Mouse (Mus musculus): ENCODE data around the gene Cdc25a.
A peak's percentile ranks its signal among the peaks of the same experiment; 100 is the strongest.

The Cdc25a gene

DNA sequence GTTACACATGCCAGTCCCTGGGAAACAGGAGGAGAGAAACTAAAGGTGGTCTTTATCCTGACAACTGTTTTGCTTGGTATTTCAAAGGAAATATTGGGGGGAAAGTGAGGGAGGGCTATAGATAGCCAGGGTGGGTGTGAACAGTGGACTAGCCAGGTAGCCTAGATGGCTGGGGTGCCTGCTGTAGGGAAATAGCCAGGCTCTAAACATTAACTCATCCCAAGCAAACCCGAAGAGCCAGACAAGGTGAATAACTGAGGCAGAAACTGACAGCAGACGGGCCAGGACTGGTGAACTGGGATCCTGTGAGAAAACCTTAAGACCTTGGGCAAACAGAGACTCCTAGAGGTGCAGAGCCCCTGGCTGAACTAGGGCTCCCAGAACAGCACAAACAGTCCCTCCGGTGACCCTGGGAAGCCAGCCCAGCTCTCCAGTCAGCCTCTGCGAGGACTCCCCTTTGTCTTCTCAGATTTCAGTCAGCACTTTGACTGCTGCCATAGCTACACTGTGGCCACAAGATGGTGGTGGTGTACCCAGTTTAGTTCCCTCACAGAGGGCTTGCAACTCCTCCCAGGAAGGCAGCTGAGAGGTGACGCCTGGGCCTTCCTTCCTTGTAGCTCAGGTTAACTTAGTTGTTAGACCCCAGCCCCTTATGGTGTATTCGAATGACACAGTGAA, 19.2 kb downstream of the Cdc25a start:
- peak; percentile 41 for DNase-seq

DNA sequence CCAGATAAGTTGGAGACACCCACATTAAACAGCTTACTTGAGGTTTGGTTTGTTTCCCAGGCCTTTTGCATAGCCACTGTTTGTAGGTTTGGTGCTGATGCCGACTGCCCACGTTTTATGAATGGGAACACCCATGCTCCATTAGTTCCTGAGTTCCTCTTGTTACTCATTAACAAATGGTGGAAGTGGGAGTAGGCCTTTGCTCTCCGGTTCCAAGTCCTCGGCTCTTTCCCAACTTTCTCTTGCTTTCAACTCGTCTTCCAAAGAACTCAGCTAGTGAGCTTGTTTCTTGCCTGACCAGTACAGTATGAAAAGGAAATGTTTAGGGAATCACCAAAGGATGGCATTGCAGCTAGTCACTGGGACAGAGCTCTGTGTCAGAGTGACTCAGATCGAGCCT, 20.2 kb downstream of the Cdc25a start:
- no peak for DNase-seq

DNA sequence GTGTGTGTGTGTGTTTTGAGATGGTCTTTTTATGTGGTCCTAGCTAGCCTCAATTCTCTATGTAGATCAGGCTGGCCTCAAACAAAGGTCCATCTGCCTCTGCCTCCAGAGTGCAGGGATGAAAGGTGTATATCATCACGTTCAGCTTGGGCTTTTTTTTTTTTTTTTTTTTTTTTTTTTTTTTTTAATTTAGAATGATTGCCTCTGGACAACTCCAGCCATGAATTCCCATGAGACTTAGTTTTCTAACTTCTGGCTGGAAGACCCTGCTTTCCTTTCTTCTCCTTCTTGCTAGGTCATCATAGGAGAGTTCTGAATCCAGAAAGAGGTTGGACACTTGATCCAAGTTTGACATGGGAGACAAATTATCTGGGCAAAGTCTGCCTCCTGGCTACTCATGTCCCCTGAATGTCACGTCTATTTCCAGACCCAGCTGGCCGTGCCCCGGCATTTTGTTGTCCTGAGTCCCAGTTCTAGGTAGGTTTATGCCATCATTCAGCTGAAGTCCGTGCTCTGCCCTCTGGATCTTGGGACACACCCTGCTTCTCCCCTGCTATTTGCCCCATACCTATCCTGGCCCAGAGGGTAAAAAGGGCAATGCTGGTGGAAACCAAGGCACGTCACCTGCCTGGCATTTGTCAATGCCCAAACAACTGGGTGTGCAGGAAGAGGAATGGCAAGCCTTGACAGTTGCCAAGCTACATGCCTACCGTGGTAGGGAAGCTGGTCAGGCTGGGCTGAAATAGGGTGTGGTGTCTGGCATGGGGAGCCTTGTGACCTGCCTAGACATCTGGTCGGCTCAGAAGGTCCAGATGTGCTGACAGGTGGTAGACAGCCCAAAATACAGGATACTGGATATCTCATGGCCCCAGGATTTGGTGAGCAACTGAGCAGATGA, 21.1 kb downstream of the Cdc25a start:
- DNase-seq = no peak

DNA sequence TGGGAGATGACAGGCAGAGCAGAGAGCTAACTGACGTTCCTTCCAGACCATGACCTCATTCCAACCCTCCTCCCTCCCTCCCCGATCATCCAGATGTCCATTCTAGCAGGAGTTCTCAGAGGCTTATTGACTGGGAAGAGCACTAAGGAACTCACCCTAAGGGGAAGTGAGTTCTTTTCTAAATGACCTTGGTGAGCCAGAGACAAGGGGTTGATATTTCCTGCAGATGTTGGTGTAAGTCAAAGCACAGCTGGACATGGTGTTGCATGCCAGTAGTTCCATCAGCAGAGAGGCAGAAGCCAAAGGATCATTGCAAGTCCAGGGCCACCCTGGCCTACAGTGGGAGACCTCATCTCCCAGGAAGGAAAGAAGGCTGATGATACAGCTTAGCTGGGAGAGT, 22.6 kb downstream of the Cdc25a start:
- no peak for DNase-seq

DNA sequence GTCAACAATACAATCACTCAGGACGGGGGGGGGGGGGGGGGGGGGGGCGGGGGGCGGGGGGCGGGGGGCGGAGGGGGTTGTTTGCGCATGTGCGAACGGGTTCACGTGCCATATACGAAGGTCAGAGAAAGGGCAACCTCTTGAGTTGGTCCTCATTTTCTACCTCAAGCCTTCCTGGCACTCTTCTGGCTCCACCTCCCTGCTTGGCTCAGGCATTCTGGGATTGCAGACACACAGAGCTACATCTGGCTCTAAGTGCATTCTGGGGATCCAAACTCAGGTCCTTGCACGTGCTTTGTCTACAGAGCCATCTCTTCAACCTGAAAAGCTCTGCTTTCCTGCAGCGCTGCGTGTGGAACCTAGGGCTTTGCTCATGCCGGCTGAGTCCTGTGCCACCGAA, 24.0 kb downstream of the Cdc25a start:
- DNase-seq = no peak

DNA sequence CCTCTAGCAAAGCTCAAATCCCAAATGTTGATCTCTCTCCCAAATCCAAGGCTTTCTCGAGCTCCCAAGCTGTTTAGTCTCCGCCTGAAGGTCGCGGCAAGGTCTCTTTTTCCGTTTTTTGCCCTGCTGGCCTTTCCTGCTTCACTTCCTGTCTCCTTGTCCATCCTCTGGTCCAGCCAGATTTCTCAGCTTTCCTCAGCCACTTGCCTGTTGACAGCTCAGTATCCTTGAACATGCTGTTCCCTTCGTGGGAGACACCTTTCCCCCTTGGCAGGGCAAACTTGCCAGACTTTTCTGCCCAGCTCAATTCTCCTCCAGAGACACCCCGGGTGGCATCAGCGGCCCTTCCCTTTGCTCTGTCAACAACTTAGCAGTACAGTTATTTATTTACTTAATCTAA, 24.4 kb downstream of the Cdc25a start:
- DNase-seq = no peak

DNA sequence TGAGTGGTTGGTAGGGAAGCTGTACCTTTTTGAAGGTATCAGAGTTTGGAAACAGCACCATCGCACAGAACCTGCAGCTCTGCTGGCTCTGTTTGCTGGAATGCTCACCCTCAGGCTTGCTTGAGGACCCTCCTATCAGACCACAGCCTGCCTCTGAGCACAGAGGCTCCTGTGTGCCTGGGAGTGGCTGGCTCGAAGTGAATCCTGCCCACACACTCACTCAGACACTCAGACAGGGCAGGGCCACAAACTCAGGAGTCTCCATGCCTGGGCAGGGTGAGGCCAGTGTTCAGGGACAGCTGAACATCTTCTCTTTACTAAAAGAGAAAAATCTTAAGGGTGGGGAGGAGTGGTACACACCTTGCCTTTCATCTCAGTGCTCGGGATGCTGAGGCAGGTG, 25.2 kb downstream of the Cdc25a start:
- no peak for DNase-seq

DNA sequence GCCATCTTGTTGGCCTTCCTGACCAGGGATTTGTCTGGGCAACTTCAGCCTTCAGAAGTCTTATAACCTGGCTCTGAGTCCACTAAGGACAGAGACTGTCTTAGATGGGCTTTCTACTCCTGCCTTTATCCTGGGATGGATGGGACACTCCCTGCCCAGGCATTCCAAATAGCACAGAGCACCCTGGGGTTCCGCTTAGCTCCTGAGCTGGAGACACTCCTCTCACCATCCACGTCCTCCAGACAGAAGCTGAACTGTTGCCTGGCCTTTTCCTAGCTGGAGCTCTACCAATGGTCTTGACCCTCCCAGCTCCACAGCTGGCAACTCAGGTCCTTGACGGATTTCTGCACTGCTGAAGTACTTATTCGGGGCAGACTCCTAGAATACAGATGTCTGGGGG, 26.9 kb downstream of the Cdc25a start:
- DNase-seq = no peak

DNA sequence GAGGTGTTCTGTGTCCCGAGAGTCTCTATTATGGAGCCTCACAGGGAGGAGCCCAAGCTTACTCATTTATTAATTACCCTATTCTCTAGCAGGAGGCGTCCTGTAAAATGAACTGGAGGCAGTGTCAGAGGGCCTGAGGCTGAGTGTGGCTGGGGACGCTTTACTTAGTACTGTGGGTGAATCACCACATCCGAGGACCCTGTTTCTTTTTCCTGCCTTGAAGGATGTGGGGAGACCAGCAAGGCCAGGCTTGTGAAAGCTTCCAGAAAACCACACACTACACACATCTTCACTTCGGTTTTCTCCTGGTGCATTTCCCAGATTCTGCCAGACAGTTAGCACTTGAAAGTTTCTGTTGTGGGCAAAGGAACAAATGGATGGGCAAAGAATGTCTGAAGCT, 27.4 kb downstream of the Cdc25a start:
- DNase-seq = no peak

DNA sequence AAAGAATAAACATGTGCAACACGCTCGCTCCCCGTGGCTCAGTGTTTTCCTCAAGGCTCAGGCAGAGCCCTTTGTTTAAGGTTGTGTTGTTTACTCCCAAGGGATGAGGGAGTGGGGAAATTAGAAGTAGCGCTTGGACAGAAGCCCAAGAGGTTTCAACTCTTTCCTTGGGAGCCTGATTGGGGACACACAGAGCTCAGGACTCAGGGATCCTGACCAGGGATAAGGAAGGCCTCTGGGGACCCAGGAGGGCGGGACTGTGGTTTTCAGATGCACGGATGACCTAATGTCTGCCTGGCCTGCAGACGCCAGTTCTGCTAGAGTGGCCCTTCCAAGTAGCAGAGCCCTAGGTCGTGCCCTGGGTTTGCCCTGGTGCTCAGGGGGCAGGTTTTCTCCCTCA, 31.9 kb downstream of the Cdc25a start:
- no peak for DNase-seq

DNA sequence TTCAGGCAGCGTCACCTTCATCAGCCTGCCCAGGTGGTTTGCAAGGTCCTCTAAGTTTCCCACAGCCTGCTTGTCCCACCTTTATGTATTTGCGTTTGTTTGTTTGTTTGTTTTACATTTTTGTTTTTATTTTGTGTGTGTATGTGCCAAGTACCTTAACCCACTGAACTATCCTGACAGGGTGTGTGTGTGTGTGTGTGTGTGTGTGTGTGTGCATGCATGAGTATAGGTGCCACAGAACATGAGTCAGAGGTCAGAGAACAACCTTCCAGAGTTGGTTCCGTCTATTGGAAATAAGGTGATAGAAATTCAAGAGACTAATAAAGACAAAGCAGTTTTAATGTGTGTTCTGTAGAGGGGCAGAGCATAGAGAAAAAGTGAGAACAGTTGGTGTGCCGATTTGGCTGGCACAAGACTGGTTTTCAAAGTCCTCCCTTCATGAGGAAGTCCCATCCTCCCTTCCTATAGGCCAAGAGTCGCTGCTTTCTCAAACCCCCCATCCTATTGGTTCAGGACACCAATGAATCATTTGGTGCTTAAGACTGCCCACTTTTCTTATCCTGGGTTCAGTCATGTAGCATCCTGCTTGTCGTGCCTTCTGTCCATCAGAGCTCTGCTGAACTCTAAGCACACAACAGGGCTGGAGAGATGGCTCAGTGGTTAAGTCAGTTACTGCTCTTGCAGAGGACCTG, 32.5 kb downstream of the Cdc25a start:
- DNase-seq = no peak

DNA sequence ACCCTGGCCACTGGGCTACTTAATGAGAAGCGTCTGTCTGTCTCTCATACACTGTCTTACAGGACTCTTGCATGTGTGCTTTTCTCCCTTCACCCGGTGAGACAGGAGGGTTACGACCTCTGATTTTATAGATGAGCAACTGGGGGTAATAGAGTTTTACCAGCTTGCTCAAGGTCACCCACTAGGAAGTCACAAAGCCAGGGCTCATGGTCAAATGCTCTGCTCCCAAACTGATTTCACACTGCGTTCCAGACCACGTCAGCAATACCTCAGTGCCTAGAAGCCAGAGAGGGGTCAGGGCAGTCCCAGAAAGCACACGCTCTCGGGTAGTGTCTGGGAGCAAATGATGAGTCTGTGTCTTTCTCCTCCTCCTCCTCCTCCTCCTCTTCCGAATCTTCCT, 33.7 kb downstream of the Cdc25a start:
- DNase-seq = no peak

DNA sequence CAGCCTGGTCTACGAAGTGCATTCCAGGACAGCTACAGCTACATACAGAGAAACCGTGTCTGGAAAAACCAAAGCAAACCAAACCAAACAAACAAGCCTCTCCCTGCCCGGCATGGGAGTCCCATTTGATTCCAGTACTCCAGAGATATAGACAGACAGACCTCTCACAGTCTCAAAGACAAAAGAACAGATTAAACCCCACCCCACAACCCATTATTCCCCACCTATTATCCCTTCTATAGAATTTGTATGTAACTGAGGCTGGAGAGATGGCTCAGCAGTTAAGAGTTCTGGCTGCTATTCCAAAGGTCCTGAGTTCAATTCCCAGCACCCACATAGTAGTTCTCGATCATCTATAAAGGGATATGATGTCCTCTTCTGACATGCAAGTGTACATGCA, 34.5 kb downstream of the Cdc25a start:
- DNase-seq = no peak

DNA sequence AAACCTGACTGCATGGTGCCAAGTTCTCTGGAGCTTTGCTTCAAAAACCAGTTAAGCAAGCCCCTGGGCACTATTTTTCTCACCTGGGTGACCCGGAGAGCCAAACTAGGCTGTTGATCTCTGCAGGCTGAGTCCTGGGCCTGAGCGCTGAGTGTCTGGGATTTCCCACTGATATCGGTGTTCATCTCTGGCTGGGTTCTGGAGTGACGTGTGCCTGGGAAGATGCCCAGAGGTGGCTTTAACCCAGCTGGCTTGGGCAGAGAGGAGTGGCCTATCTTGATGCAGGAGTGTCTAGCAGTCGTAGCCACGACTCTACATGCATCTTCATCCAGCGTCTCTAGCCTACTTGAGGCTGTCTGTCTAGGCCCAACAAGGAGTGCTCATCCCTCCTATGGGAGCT, 36.4 kb downstream of the Cdc25a start:
- no peak for DNase-seq

DNA sequence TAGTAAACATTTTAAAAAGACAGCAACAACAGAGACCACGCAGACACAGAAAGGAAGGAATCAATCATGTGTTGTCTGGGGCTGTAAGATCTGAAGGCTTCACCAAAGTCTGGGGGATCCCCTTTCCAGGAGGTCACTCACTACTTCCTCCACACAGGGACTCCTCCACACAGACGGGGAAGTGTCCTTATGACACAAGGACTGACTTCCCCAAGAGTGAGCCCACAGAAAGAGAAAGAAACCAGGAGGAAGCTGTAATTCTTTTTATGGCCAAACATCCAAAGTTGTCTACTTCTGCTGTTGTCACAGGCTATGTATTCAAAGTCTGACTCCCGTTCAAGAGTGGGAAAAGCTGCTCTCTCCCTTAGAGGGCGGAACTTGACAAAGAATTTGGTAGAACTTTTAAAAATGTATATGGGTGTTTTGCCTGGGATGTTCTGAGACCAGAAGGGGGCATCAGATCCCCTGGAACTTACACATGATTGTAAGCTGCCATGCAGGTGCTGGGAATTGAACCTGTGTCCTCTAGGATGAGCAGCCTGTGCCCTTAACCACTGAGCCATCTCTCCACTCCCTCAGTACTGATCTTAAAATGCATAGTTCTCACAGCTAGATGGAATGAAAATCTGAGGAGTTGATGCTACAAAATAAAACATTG, 39.0 kb downstream of the Cdc25a start:
- DNase-seq = no peak

DNA sequence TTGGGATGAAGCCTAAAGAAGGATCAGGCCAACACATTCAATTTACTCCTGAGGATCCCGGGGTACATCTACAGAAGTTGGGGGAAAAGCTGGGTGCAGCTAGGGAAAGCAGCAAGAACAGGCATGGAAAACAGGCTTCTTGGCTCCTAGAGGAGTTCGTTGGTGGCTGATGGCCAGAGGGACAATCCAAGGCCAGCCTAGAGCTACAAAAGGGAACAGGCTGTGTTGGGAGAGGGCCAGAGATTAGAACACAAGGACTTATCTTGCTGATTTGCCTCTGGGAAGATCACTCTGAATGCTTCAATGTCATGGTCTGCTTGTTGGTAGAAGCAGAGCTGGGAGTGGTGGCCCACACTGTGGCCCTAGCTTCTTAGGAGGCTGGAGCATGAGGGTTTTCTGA, 42.6 kb downstream of the Cdc25a start:
- DNase-seq = no peak

DNA sequence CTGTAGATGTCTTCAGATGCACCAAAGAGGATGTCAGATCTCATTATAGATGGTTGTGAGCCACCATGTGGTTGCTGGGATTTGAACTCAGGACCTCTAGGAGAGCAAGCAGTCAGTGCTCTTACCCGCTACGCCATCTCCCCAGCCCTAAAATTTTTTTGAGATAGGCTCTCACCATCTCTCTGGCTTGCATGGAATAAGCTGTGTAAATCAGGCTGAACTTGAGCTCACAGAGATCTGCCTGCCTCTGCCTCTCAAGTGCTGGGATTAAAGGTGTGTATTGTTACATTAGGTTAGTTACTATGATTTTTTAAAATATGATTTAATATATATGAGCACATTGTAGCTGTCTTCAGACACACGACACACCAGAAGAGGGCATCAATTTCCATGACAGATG, 53.8 kb downstream of the Cdc25a start:
- DNase-seq = no peak

DNA sequence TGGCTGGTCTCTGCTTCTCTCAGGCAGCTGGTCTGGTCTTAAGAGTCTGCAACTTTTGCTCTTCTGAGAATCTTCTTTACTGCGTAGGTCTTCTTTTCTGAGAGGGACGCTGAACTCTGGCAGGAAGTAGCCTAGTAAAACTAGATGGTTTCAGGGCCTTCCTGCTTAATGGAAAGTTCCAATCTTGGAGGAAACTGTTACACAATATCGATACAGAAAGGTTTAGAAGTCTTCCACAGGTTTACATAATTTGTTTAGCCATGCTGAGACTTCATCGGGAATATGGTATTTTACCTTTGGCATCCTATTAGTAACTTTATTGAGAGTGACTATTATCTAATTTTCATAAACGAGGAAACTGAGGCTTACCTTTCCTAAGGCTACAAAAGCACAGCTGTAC, 54.7 kb downstream of the Cdc25a start:
- DNase-seq = no peak

DNA sequence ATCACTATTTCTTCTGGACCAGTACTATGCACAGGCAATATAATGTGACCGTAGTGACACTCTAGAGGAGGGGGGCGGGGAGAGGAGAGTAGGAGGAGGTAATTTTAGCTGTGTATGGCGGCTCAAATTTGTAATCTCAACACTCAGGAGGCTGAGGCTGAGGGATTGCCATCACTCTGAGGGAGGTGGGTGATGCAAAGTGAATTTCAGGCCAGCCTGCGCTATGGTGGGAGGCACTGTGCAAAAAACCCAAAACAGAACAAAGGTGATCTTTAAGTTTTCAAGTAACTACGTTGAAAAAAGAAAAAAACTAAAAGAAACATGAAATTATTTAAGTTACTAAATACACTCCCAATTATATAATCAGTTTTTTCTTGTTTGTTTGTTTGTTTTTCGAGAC, 55.4 kb downstream of the Cdc25a start:
- peak; percentile 28 for DNase-seq

DNA sequence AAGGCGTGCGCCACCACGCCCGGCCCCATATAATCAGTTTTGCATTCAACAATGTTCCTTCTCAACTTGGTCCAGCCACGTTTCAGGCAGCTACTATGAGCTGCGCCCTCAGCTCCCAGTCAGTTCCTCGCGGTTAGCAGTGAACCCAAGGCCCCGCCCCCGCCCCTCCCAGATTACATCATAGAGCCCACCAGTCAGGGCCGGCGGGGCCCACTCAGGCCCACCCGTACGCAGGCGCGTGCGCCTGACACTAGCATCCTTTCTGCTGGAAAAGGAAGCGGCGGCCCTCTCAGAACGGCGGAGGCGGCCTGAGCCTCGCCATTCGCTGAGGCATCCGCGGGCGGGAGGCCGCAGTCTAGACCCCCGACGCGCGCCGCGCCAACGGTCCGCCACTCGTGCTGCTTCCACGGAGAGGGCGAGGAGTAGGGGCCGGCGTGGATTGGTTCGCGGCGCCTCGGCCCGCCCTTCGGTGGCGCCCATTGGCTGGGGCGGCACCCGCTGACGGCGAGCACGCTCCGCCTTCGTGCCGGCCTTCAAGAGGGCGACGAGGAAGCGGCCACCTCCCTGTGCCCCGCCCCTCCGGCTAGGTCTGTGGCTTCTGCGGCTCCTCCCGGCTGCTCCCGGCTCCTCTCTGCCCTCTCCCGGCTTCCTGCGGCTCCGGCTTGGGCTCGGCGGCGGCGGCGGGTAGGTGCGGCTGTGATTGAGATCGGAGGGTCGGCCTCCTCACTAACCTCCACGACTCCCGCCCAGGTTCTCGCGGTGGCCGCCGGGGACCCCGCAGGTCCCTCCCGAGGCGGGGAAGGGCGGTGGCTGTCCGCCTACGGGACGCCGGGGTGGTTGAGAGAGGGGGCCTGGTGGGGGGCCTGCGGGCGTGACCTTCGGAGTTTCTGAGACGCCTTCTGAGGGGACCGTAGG, 56.1 kb downstream of the Cdc25a start, which contains the start of gene Map4:
TSS of gene Map4 (plus strand) at position 204 of the 915 bp plus-strand sequence.
- peak; percentile 99 for DNase-seq

DNA sequence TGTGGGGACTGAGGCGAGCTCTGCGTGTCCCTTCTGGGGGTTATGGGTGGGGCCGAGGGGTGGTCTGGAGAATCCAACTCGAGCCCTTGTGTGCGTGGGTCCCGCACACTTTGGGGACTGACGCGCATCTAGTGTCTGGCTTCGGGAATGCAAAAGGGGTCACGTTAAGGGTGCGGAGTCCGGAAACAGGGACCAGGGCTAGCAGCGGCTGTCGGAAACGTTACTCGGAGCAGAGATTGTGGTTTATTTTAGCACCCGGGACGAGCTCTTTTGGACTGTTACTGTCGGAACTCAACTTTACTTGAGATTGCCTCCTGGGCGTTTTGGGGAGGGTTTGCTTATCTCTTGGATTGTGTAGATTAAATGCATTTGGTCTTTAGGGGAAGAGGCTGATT, 57.0 kb downstream of the Cdc25a start:
- DNase-seq = no peak

DNA sequence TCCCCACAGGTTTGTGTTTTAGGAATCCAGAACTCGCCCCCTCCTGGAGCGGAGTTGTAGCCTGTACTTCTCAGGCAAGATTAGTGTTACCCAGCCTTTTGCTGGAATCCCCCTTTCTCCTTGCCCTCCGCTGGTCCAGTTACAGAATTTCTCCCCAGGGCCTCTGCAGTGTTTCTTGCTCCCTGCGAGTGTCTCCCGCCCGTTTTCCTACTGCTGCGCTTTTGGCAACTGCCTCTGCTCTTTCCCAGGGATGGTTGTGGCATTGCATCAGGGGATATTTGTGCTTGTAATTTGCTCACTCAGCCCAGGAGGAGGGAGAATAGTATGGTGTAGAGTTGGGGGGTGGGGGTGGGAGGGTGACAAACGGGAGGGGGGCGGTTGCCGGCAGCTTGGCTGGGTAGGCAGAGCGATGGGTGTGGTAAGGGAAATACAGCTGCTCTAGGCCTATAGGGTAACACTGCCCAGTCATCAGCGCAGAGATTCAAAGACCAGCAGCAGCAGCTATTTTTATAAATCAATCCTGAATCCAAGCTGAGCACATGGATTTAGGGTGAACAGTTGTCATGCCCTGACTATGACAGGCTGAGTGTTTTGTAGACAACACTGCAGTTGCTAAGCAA, 57.5 kb downstream of the Cdc25a start:
- DNase-seq = peak; percentile 59
